Mouse (Mus musculus) forebrain, embryonic 10.5 days (tissue): Measurements from ENCODE around the gene Syt12. TPM values are rescaled to one million over a fixed set of nuclear protein-coding genes. Genes with fewer than 3 reads are reported as not detected.
A peak's percentile ranks its signal among the peaks of the same experiment; 100 is the strongest.
"Not testable (repeated sequence)": the region's sequence is repeated elsewhere in the genome, so short reads cannot be mapped to it uniquely, and the experiment has no call there.

Experiments used
- DNase-seq: peaks from one replicate; pipeline ENCODE4 v3.0.0-alpha.2; 2017; ENCODE audit warnings: low spot score; ENCODE audit errors: extremely low spot score
- H3K27ac ChIP-seq: fragments of 300-500 bp; sonication (generic); 2 replicates; pipeline ENCODE4 v1.5.1; 2016; ENCODE audit warnings: mild to moderate bottlenecking
- H3K27me3 ChIP-seq: fragments of 300-500 bp; sonication (generic); 2 replicates; pipeline ENCODE4 v1.6.1; 2016; ENCODE audit warnings: mild to moderate bottlenecking; ENCODE audit not compliant: poor library complexity, severe bottlenecking
- H3K36me3 ChIP-seq: fragments of 300-500 bp; sonication (generic); replicated peaks from 2 replicates; pipeline ENCODE4 v1.6.1; 2016; ENCODE audit warnings: mild to moderate bottlenecking, moderate library complexity
- H3K4me1 ChIP-seq: fragments of 300-500 bp; sonication (generic); 2 replicates; pipeline ENCODE4 v1.6.1; 2016
- H3K4me3 ChIP-seq: fragments of 300-500 bp; sonication (generic); 2 replicates; pipeline ENCODE4 v1.5.1; 2016; ENCODE audit warnings: mild to moderate bottlenecking, moderate library complexity
- H3K9me3 ChIP-seq: fragments of 300-500 bp; sonication (generic); 2 replicates; pipeline ENCODE4 v1.6.1; 2016; ENCODE audit warnings: mild to moderate bottlenecking, moderate library complexity
- whole genome bisulfite sequencing: fragments of 180-500 bp; shearing (Covaris S2); methylation state at CpG from one replicate; pipeline ENCODE4 v1.1.7; 2016; 5-methylcytosine and 5-hydroxymethylcytosine counted together
- polyA plus RNA-seq: library from polyadenylated mRNA; unstranded; fragments of >200 nt; fragmentation: Nextera tagmentation; extraction: Ambion mirVana; gene quantifications from 2 replicates; pipeline ENCODE4 v1.2.1, GENCODE M21; 2016

The Syt12 gene
- polyA plus RNA-seq, 1 experiment from 2014 or later = 3.0 TPM

- H3K27ac ChIP-seq = no peak overlapping the region
- peaks cover 41% of the 10 kb centered on the region for H3K27me3 ChIP-seq
- DNase-seq = no peak
- 81% methylated on average over 2 of the region's 2 CpGs for WGBS
- no peak overlapping the region for H3K4me3 ChIP-seq
- H3K36me3 ChIP-seq = no peaks in the 10 kb centered on the region
- H3K4me1 ChIP-seq = peaks cover 14% of the 10 kb centered on the region
- no peaks in the 10 kb centered on the region for H3K9me3 ChIP-seq
Measured at GRCm38 (mm10) chr19:4480041-4480440, 2.8 kb upstream of the Syt12 start.

GRCm38 (mm10) chr19:4478190-4478516, 906 bp upstream of the Syt12 start:
- H3K36me3 ChIP-seq = no peaks in the 10 kb centered on the region
- no peak overlapping the region for H3K27ac ChIP-seq
- peaks cover 14% of the 10 kb centered on the region for H3K4me1 ChIP-seq
- 38% methylated on average over 1 of the region's 1 CpGs for WGBS
- no peak overlapping the region for H3K4me3 ChIP-seq
- no peaks in the 10 kb centered on the region for H3K9me3 ChIP-seq
- peaks cover 54% of the 10 kb centered on the region for H3K27me3 ChIP-seq
- DNase-seq = no peak

DNA sequence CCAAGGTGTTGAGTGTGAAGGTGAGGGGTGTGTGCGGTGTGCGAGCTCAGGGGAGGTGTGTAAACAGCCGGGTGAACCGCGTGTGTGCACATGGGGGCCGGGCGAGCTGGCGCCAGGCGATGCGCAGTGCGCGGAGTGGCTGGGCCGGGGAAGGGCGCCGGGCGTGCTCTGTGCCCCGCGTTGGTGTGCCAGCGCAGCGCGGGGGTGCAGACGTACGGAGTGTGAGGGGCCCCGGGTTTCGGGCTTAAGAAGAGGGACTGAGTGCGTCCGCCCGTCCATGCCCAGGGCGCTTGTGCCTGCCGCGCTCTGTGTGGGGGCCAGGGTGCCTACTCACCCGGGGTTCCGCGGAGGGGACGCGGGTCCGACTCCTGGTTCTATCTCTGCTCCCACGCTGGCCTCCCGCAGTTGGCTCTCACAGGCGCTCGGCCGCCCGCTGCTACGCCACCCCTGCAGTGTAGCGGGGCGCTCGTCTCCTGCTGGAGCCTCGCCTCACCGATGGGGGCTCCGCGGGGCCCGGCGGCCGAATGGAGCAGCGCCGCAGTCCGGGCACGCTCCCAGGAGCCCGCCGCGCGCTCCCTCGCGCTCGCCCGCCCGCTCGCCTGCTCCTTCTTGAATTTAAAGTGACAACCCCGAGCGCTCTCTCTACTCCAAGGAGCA, 518 bp downstream of the Syt12 start:
- under 1% methylated on average over 70 of the region's 70 CpGs for WGBS
- Histone ChIP-seq H3K27me3 (peaks cover 54% of the 10 kb centered on the region), H3K36me3 (no peaks in the 10 kb centered on the region), H3K27ac (peak overlapping the region; percentile 65), H3K4me3 (peak overlapping the region; percentile 62), H3K4me1 (peaks cover 14% of the 10 kb centered on the region), H3K9me3 (no peaks in the 10 kb centered on the region)
- DNase-seq = peak; percentile 40

- Histone ChIP-seq H3K9me3 (no peaks in the 10 kb centered on the region), H3K27me3 (peaks cover 54% of the 10 kb centered on the region), H3K4me1 (peaks cover 14% of the 10 kb centered on the region), H3K36me3 (no peaks in the 10 kb centered on the region), H3K27ac (no peak overlapping the region), H3K4me3 (no peak overlapping the region)
- 82% methylated on average over 11 of the region's 11 CpGs for WGBS
- no peak for DNase-seq
Measured at GRCm38 (mm10) chr19:4475224-4475925, 1.9 kb downstream of the Syt12 start.

- WGBS = 46% methylated on average over 3 of the region's 3 CpGs
- no peaks in the 10 kb centered on the region for H3K9me3 ChIP-seq
- H3K4me3 ChIP-seq = no peak overlapping the region
- no peak for DNase-seq
- no peak overlapping the region for H3K27ac ChIP-seq
- H3K4me1 ChIP-seq = peaks cover 14% of the 10 kb centered on the region
- peaks cover 54% of the 10 kb centered on the region for H3K27me3 ChIP-seq
- no peaks in the 10 kb centered on the region for H3K36me3 ChIP-seq
Measured at GRCm38 (mm10) chr19:4474739-4475138, 2.5 kb downstream of the Syt12 start.

DNA sequence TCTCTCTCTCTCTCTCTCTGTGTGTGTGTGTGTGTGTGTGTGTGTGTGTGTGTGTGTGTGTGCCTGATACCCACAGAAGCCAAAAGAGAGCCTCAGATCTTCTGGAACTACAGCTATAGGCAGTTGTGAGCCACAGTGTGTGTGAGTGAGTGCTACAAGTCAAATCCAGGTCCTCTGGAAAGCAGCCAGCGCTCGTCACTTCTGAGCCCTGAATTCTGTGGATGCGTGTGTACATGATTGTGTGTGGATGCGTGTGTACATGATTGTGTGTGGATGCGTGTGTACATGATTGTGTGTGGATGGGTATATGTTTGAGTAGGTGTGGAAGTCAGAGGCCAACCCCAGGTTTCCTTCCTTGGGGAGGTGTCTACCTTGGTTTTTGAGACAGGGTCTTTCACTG, 3.7 kb downstream of the Syt12 start:
- Histone ChIP-seq H3K27me3 (peaks cover 46% of the 10 kb centered on the region), H3K36me3 (no peaks in the 10 kb centered on the region), H3K9me3 (no peaks in the 10 kb centered on the region), H3K4me3 (no peak overlapping the region), H3K4me1 (peaks cover 14% of the 10 kb centered on the region), H3K27ac (no peak overlapping the region)
- DNase-seq = no peak
- WGBS = 91% methylated on average over 5 of the region's 5 CpGs

GRCm38 (mm10) chr19:4468363-4468762, 8.9 kb downstream of the Syt12 start:
- 0 out of 2 replicates have a peak, but pooled peaks cover 3% of the 10 kb centered on the region for H3K4me1 ChIP-seq
- H3K36me3 ChIP-seq = no peaks in the 10 kb centered on the region
- H3K4me3 ChIP-seq = no peak overlapping the region
- WGBS = 40% methylated on average over 5 of the region's 5 CpGs
- H3K27ac ChIP-seq = no peak overlapping the region
- H3K27me3 ChIP-seq = no peaks in the 10 kb centered on the region
- no peak for DNase-seq
- H3K9me3 ChIP-seq = no peaks in the 10 kb centered on the region

DNA sequence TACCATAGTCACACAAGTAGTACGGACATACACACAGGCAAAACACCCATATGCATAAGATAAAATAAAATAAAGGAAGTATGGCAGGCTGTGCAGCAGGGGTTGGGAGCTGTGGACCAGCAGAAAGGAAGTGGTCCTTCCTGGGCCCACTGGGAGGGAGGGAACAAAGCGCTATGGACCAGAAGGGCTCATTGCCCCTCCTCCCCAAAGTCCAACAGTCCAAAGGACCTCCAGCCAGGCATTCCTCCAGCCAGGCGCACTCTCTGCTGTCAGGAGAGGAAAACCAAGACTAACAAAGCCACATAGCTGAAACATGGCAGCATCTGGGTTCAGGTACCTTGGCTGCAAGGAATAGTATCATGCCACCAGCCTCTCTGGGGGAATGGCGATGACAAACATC, 12.6 kb downstream of the Syt12 start:
- no peaks in the 10 kb centered on the region for H3K36me3 ChIP-seq
- DNase-seq = no peak
- 76% methylated on average over 4 of the region's 4 CpGs for WGBS

DNA sequence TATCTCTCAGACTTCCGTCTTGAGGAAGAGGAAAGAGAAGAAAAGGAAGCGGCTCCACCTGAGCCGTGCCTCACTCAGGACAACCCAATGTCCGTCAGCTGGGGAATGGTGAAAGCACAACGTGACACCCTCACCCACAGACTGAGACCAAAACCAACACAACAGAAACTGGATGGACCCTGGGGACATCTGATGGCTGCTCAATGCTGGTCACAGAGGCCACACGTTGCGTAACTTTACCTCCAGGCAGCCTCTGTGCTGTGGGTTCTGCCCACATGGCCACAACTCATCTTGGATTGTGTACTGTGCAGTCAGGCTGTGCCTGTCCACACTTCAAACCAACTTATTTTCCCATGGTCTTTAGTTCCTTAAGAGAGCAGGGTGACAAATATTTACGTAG, 15.3 kb downstream of the Syt12 start:
- no peaks in the 10 kb centered on the region for H3K9me3 ChIP-seq
- no peak overlapping the region for H3K4me3 ChIP-seq
- no peak overlapping the region for H3K27ac ChIP-seq
- 0 out of 2 replicates have a peak, but pooled peaks cover 3% of the 10 kb centered on the region for H3K4me1 ChIP-seq
- WGBS = 92% methylated on average over 8 of the region's 8 CpGs
- DNase-seq = no peak
- H3K36me3 ChIP-seq = no peaks in the 10 kb centered on the region
- H3K27me3 ChIP-seq = no peaks in the 10 kb centered on the region

More for the DNA sequence above, 12.6 kb downstream of the Syt12 start:
- Histone ChIP-seq H3K9me3 (no peaks in the 10 kb centered on the region), H3K4me3 (no peak overlapping the region), H3K4me1 (0 out of 2 replicates have a peak, but pooled peaks cover 3% of the 10 kb centered on the region), H3K27me3 (no peaks in the 10 kb centered on the region), H3K27ac (no peak overlapping the region)

- 15% methylated on average over 11 of the region's 11 CpGs for WGBS
- peak; percentile 57 for DNase-seq
- Histone ChIP-seq H3K9me3 (no peaks in the 10 kb centered on the region), H3K36me3 (no peaks in the 10 kb centered on the region), H3K27me3 (0 out of 2 replicates have a peak, but pooled peaks cover 3% of the 10 kb centered on the region), H3K27ac (0 out of 2 replicates have a peak overlapping the region, but pooled peaks have one; percentile 8), H3K4me3 (no peak overlapping the region), H3K4me1 (peaks cover 31% of the 10 kb centered on the region)
Measured at GRCm38 (mm10) chr19:4456227-4456626, 21.0 kb downstream of the Syt12 start.

DNA sequence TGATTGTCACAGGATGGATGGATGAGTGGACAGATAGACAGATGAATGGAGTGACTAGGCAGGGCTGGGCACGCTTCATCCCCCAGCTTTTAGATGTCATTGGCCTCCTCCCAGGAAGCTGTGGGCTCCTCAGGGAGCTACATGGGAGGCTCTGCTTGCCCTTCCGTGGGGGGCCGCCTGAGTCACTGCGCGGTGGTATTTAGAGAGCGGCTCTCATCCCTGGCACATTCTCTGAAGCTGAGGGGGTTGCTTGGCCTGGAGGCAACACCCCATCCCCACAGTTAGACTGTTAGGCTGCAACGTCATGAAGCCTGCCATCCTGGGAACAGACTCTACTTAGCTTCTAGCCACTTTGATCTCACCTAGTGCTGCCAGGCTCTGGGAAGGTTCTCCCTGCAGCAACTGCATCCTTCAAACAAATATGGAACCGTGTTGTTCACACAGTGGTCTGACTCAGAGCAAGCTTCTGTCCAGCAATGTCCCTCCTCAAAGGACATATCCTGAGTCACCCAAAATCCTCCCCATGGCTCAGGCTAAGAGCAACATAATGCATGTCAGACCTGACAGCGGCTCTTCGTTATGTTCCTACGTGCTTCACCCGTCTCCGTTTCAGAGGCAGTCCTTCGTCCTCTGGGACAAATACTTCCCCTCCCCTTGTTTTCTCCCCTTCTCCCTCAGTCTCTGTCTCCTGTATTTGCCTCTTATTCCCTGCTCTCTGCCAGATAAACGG, 22.0 kb downstream of the Syt12 start:
- no peak overlapping the region for H3K27ac ChIP-seq
- 87% methylated on average over 15 of the region's 15 CpGs for WGBS
- H3K4me1 ChIP-seq = peaks cover 36% of the 10 kb centered on the region
- H3K4me3 ChIP-seq = no peak overlapping the region
- no peak for DNase-seq
- H3K27me3 ChIP-seq = 0 out of 2 replicates have a peak, but pooled peaks cover 3% of the 10 kb centered on the region
- H3K36me3 ChIP-seq = no peaks in the 10 kb centered on the region
- no peaks in the 10 kb centered on the region for H3K9me3 ChIP-seq

- H3K9me3 ChIP-seq, H3K36me3 ChIP-seq, DNase-seq, H3K4me3 ChIP-seq, H3K27me3 ChIP-seq, H3K27ac ChIP-seq: not testable (repeated sequence)
- WGBS = 77% methylated on average over 1 of the region's 1 CpGs
- H3K4me1 ChIP-seq = peaks cover 36% of the 10 kb centered on the region
Measured at GRCm38 (mm10) chr19:4454040-4454439, 23.2 kb downstream of the Syt12 start.

DNA sequence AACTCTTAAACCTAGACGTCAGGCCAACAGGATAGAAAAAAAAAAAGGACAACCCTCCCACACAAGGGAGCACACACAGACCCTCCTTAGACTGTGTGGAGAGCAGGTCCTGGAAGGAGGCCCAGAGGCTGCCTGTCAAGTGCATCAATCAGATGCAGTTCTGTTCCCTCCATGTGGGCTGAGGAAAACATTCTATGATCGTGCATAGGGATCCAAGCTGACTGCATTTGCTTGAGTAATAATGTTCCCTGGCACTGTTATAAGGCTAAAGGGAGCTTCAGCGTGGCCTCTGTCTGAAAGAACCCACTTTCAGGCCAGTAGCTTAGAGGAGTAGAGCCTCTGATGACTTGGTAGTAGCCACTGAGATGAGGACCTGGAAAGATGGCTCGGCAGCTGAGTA, 24.7 kb downstream of the Syt12 start:
- WGBS = 55% methylated on average over 4 of the region's 4 CpGs
- H3K27ac ChIP-seq = no peak overlapping the region
- H3K36me3 ChIP-seq = no peaks in the 10 kb centered on the region
- 0 out of 2 replicates have a peak, but pooled peaks cover 3% of the 10 kb centered on the region for H3K27me3 ChIP-seq
- no peak overlapping the region for H3K4me3 ChIP-seq
- H3K9me3 ChIP-seq = no peaks in the 10 kb centered on the region
- no peak for DNase-seq
- H3K4me1 ChIP-seq = peaks cover 36% of the 10 kb centered on the region
